Mouse (Mus musculus) thymus, adult 2 months (tissue): ENCODE results near the gene Uox.

Experiments
- CTCF ChIP-seq: fragments of 200-500 bp; IDR thresholded peaks from 2 replicates; pipeline ENCODE4 v1.5.1; 2012; ENCODE audit warnings: mild to moderate bottlenecking, control low read depth, low read length, moderate library complexity, borderline replicate concordance; ENCODE audit not compliant: control insufficient read depth, poor library complexity, insufficient read depth; ENCODE audit errors: extremely low read depth
- POLR2A ChIP-seq: fragments of 200-500 bp; IDR thresholded peaks from 2 replicates; pipeline ENCODE4 v1.6.1; 2012; ENCODE audit warnings: mild to moderate bottlenecking, low read length, control low read depth, moderate library complexity; ENCODE audit not compliant: control insufficient read depth, poor library complexity, insufficient read depth; ENCODE audit errors: extremely low read depth

DNA sequence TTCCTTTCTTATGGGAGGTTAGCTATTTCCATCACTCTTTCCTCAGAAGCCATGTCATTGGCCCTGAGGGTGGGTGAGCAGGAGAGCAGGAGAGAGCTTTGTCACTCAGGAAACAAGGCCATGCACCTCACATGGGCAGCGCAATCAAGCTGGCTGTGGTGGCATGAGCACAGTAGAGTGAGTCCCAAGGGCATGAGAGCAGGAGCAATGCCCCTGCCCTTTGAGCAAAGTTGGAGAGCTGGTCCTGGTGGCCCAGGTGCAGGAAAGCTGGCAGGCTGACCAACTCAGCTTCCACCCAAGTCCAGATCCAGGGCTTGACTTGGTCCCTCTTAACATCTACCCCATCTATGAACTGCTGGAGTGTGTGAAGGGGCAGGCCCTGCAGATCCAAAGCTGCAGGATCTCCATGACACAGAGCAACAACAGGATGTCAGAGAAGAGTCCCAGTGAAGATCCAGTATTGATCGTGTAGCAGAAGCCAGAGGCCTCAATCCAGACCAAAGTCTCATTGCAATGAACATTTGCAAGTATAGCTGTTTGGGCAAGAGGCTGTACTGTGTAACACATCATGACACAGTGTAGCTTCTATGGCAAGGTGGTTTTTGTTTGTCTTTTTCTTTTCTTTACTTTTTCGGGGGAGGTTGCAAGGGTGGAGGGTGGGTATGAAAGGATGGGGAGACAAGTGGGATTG is 10.0 kb downstream of the Uox start:
- TF ChIP-seq CTCF (no peak), POLR2A (no peak)
